Mouse (Mus musculus) forebrain, embryonic 15.5 days (tissue): Measurements from ENCODE around the gene Nap1l5. TPM values are rescaled to one million over a fixed set of nuclear protein-coding genes. Genes with fewer than 3 reads are reported as not detected.

Experiments used
- ATAC-seq: fragments of 200-750 bp; cut with Nextera tagmentation; replicated peaks from 2 replicates; pipeline ENCODE4 v1.8.0; 2017; ENCODE audit warnings: mild to moderate bottlenecking, moderate TSS enrichment, moderate library complexity
- H3K27ac ChIP-seq: fragments of 300-500 bp; sonication (generic); replicated peaks from 2 replicates; pipeline ENCODE4 v1.5.1; 2015; ENCODE audit warnings: mild to moderate bottlenecking, inconsistent platforms
- H3K27me3 ChIP-seq: fragments of 300-500 bp; sonication (generic); 2 replicates; pipeline ENCODE4 v1.6.1; 2015; ENCODE audit warnings: inconsistent platforms
- H3K36me3 ChIP-seq: fragments of 300-500 bp; sonication (generic); 2 replicates; pipeline ENCODE4 v1.6.1; 2015; ENCODE audit warnings: mild to moderate bottlenecking, inconsistent platforms
- H3K4me1 ChIP-seq: fragments of 300-500 bp; sonication (generic); 2 replicates; pipeline ENCODE4 v1.6.1; 2015; ENCODE audit warnings: inconsistent platforms
- H3K4me2 ChIP-seq: fragments of 300-500 bp; sonication (generic); replicated peaks from 2 replicates; pipeline ENCODE4 v1.6.1; 2015; ENCODE audit warnings: mild to moderate bottlenecking, inconsistent platforms
- H3K4me3 ChIP-seq: fragments of 300-500 bp; sonication (generic); 2 replicates; pipeline ENCODE4 v1.5.1; 2015; ENCODE audit warnings: mild to moderate bottlenecking, inconsistent platforms
- H3K9ac ChIP-seq: fragments of 300-500 bp; sonication (generic); replicated peaks from 2 replicates; pipeline ENCODE4 v1.6.1; 2015; ENCODE audit warnings: mild to moderate bottlenecking, inconsistent platforms
- H3K9me3 ChIP-seq: fragments of 300-500 bp; sonication (generic); 2 replicates; pipeline ENCODE4 v1.6.1; 2016; ENCODE audit warnings: inconsistent platforms
- WGBS: fragments of 180-500 bp; shearing (Covaris S2); methylation state at CpG from one replicate; pipeline ENCODE4 v1.1.7; 2015; ENCODE audit warnings: mixed read lengths; 5-methylcytosine and 5-hydroxymethylcytosine counted together
- polyA plus RNA-seq: library from polyadenylated mRNA; unstranded; fragments of >200 nt; fragmentation: Nextera tagmentation; extraction: Ambion mirVana; gene quantifications from 2 replicates; pipeline ENCODE4 v1.2.1, GENCODE M21; 2015

Nap1l5 gene
- 69.4 and 90.4 TPM in 2 replicates for polyA plus RNA-seq

- peak within 1 kb of the TSS; percentile 61 for H3K27ac ChIP-seq
- ATAC-seq, result peak; percentile 88
- H3K4me2 ChIP-seq, result peak within 1 kb of the TSS; percentile 60
- peaks cover 20% of the 10 kb centered on the region for H3K36me3 ChIP-seq
- WGBS, result 42% methylated on average over 34 of the region's 34 CpGs
- H3K4me1 ChIP-seq, result peaks cover 14% of the 10 kb centered on the region
- H3K9me3 ChIP-seq, result peaks cover 13% of the 10 kb centered on the region
- peak within 1 kb of the TSS; percentile 51 for H3K9ac ChIP-seq
- no peaks in the 10 kb centered on the region for H3K27me3 ChIP-seq
- H3K4me3 ChIP-seq, result peak within 1 kb of the TSS; percentile 53
These were observed at the start of gene Nap1l5 for GRCm38 (mm10) chr6:58906852-58907261. Nap1l5 (minus strand) TSS chr6:58907076.

- Histone ChIP-seq H3K36me3 (peaks cover 11% of the 10 kb centered on the region; the same call in 1 of the 2 replicates), H3K4me2 (no peak overlapping the region), H3K27me3 (no peaks in the 10 kb centered on the region), H3K27ac (no peak overlapping the region), H3K9me3 (no peaks in the 10 kb centered on the region), H3K4me1 (no peaks in the 10 kb centered on the region), H3K4me3 (no peak overlapping the region), H3K9ac (no peak overlapping the region)
- no peak for ATAC-seq
- WGBS, result 86% methylated on average over 2 of the region's 2 CpGs
These were observed 44.5 kb upstream of the Nap1l5 start for GRCm38 (mm10) chr6:58951128-58951992.

- 94% methylated on average over 1 of the region's 1 CpGs for WGBS
- Histone ChIP-seq H3K27me3 (no peaks in the 10 kb centered on the region), H3K27ac (no peak overlapping the region), H3K4me2 (no peak overlapping the region), H3K9me3 (no peaks in the 10 kb centered on the region), H3K4me1 (no peaks in the 10 kb centered on the region), H3K9ac (no peak overlapping the region), H3K4me3 (no peak overlapping the region), H3K36me3 (peaks cover 11% of the 10 kb centered on the region; the same call in 1 of the 2 replicates)
- ATAC-seq, result no peak
These were observed 43.5 kb upstream of the Nap1l5 start for GRCm38 (mm10) chr6:58950410-58950809.

- no peak overlapping the region for H3K4me2 ChIP-seq
- ATAC-seq, result no peak
- no peak overlapping the region for H3K27ac ChIP-seq
- no peak overlapping the region for H3K9ac ChIP-seq
- no peaks in the 10 kb centered on the region for H3K4me1 ChIP-seq
- no peak overlapping the region for H3K4me3 ChIP-seq
- no peaks in the 10 kb centered on the region for H3K36me3 ChIP-seq
- 72% methylated on average over 4 of the region's 4 CpGs for WGBS
- H3K9me3 ChIP-seq, result no peaks in the 10 kb centered on the region
- H3K27me3 ChIP-seq, result no peaks in the 10 kb centered on the region
These were observed 40.0 kb upstream of the Nap1l5 start for GRCm38 (mm10) chr6:58946840-58947239.

GRCm38 (mm10) chr6:58946246-58946645 is 39.4 kb upstream of the Nap1l5 start:
- Histone ChIP-seq H3K9me3 (no peaks in the 10 kb centered on the region), H3K27me3 (no peaks in the 10 kb centered on the region), H3K4me3 (no peak overlapping the region), H3K9ac (no peak overlapping the region), H3K36me3 (no peaks in the 10 kb centered on the region), H3K4me2 (no peak overlapping the region), H3K27ac (no peak overlapping the region), H3K4me1 (no peaks in the 10 kb centered on the region)
- WGBS, result 68% methylated on average over 2 of the region's 2 CpGs
- ATAC-seq, result no peak

- H3K4me3 ChIP-seq, result no peak overlapping the region
- H3K27ac ChIP-seq, result no peak overlapping the region
- no peaks in the 10 kb centered on the region for H3K4me1 ChIP-seq
- no peaks in the 10 kb centered on the region for H3K27me3 ChIP-seq
- 99% methylated on average over 3 of the region's 3 CpGs for WGBS
- H3K36me3 ChIP-seq, result no peaks in the 10 kb centered on the region
- H3K4me2 ChIP-seq, result no peak overlapping the region
- ATAC-seq, result no peak
- H3K9ac ChIP-seq, result no peak overlapping the region
- no peaks in the 10 kb centered on the region for H3K9me3 ChIP-seq
These were observed 37.1 kb upstream of the Nap1l5 start for GRCm38 (mm10) chr6:58943958-58944357.

- WGBS, result 72% methylated on average over 2 of the region's 2 CpGs
- no peaks in the 10 kb centered on the region for H3K36me3 ChIP-seq
These were observed 35.4 kb upstream of the Nap1l5 start for GRCm38 (mm10) chr6:58942276-58942675.

GRCm38 (mm10) chr6:58937726-58938125 is 30.9 kb upstream of the Nap1l5 start:
- Histone ChIP-seq H3K4me1 (peaks cover 16% of the 10 kb centered on the region), H3K4me3 (no peak overlapping the region), H3K4me2 (no peak overlapping the region), H3K36me3 (no peaks in the 10 kb centered on the region), H3K9ac (no peak overlapping the region), H3K27me3 (no peaks in the 10 kb centered on the region), H3K27ac (no peak overlapping the region), H3K9me3 (no peaks in the 10 kb centered on the region)
- no peak for ATAC-seq

More at GRCm38 (mm10) chr6:58942276-58942675, 35.4 kb upstream of the Nap1l5 start:
- no peak for ATAC-seq
- Histone ChIP-seq H3K4me1 (no peaks in the 10 kb centered on the region), H3K9me3 (no peaks in the 10 kb centered on the region), H3K4me3 (no peak overlapping the region), H3K4me2 (no peak overlapping the region), H3K9ac (no peak overlapping the region), H3K27me3 (no peaks in the 10 kb centered on the region), H3K27ac (no peak overlapping the region)

GRCm38 (mm10) chr6:58934144-58934543 is 27.3 kb upstream of the Nap1l5 start:
- Histone ChIP-seq H3K27ac (peak overlapping the region; percentile 75), H3K4me3 (no peak overlapping the region), H3K4me2 (no peak overlapping the region), H3K36me3 (no peaks in the 10 kb centered on the region), H3K9ac (no peak overlapping the region), H3K9me3 (no peaks in the 10 kb centered on the region), H3K27me3 (no peaks in the 10 kb centered on the region), H3K4me1 (peaks cover 38% of the 10 kb centered on the region)
- 0 out of 2 replicates have a peak, but pooled peaks have one; percentile 21 for ATAC-seq
- WGBS, result 20% methylated on average over 4 of the region's 4 CpGs

GRCm38 (mm10) chr6:58933189-58933913 is 26.5 kb upstream of the Nap1l5 start:
- H3K27ac ChIP-seq, result peak overlapping the region; percentile 81
- H3K4me2 ChIP-seq, result peak overlapping the region; percentile 29
- no peaks in the 10 kb centered on the region for H3K27me3 ChIP-seq
- no peaks in the 10 kb centered on the region for H3K36me3 ChIP-seq
- WGBS, result 21% methylated on average over 6 of the region's 6 CpGs
- H3K9me3 ChIP-seq, result no peaks in the 10 kb centered on the region
- peaks cover 38% of the 10 kb centered on the region for H3K4me1 ChIP-seq
- no peak overlapping the region for H3K4me3 ChIP-seq
- ATAC-seq, result peak; percentile 94
- no peak overlapping the region for H3K9ac ChIP-seq

- H3K36me3 ChIP-seq, result no peaks in the 10 kb centered on the region
- H3K4me2 ChIP-seq, result peak overlapping the region; percentile 29
These were observed 25.8 kb upstream of the Nap1l5 start for GRCm38 (mm10) chr6:58932515-58933188.

GRCm38 (mm10) chr6:58931149-58931548 is 24.3 kb upstream of the Nap1l5 start:
- no peaks in the 10 kb centered on the region for H3K36me3 ChIP-seq
- H3K4me2 ChIP-seq, result no peak overlapping the region
- no peak for ATAC-seq
- no peak overlapping the region for H3K9ac ChIP-seq
- peaks cover 42% of the 10 kb centered on the region for H3K4me1 ChIP-seq
- 45% methylated on average over 4 of the region's 4 CpGs for WGBS
- H3K27me3 ChIP-seq, result no peaks in the 10 kb centered on the region
- 0 out of 2 replicates have a peak overlapping the region, but pooled peaks have one; percentile 63 for H3K27ac ChIP-seq
- H3K4me3 ChIP-seq, result no peak overlapping the region
- no peaks in the 10 kb centered on the region for H3K9me3 ChIP-seq

More at GRCm38 (mm10) chr6:58932515-58933188, 25.8 kb upstream of the Nap1l5 start:
- peak; percentile 55 for ATAC-seq
- H3K27me3 ChIP-seq, result no peaks in the 10 kb centered on the region
- H3K9me3 ChIP-seq, result no peaks in the 10 kb centered on the region
- H3K4me3 ChIP-seq, result no peak overlapping the region
- H3K27ac ChIP-seq, result peak overlapping the region; percentile 81
- 38% methylated on average over 12 of the region's 12 CpGs for WGBS
- peaks cover 38% of the 10 kb centered on the region for H3K4me1 ChIP-seq
- no peak overlapping the region for H3K9ac ChIP-seq
